Mouse (Mus musculus) brain, adult 2 months (tissue): Measurements from ENCODE around the gene Tmem8.

ENCODE experiments used
- DNase-seq: peaks from one replicate; pipeline ENCODE4 v3.0.0; 2011; ENCODE audit warnings: low read depth, low spot score

Gene Tmem8

DNA sequence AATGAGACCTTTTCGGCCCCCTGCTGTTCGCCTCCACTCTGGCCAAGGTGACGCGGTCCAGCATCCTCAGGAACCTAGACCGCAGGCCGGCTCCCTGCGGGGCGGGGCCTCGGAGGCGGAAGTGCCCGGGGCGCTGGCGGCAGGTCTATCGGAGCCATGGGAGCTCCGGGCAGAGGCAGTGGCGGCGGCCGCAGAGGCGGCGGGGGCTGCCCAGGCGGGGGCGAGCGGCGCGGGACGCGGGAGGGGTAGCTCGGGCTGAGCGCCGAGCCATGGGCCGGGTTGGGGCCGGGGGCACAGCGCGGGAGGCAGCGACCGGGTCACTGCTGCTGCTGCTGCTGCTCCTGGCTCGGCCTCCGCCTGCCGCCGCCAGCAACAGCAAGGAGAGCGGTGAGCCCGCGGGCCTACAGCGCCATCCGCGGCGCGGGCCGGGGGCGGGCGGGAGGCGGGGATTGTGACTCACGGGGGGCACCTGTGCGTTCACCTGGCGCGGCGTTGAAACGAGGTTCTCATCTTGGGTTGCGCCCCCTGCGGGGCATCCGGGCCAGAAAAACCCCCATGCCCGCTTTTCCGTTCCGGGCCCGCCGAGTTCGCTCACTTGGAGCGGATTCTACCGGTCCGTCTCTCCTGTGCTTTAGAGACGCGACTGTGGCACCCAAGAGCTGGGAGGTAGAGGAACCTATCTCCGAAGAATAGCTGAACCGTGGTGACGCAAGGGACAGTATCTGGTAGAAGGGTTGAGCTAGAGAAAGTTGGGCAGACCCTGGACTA, at the start of gene Tmem8:
Tmem8 (plus strand) TSS at position 119 of the 768 bp plus-strand sequence.
- DNase-seq, result peak; percentile 77

DNA sequence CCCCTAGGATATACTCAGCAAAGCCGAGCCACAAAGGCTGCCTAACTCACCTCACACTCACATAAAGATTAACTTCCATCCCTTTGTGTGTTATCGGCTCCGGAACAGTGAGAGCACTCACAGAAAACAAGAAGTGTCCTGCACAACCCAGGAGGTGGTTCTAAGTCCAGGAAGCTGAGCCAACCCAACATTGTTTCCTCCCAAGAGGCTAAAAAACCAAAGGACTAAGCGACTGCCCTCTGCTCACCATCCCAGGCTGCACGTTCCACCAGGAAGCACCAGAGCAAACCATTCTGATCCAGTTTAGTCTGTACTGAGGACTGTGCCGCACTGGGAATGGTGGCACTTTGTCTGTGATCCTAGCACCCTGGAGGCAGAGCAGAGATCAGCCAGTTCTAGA, 48.2 kb upstream of the Tmem8 start:
- DNase-seq, result no peak

DNA sequence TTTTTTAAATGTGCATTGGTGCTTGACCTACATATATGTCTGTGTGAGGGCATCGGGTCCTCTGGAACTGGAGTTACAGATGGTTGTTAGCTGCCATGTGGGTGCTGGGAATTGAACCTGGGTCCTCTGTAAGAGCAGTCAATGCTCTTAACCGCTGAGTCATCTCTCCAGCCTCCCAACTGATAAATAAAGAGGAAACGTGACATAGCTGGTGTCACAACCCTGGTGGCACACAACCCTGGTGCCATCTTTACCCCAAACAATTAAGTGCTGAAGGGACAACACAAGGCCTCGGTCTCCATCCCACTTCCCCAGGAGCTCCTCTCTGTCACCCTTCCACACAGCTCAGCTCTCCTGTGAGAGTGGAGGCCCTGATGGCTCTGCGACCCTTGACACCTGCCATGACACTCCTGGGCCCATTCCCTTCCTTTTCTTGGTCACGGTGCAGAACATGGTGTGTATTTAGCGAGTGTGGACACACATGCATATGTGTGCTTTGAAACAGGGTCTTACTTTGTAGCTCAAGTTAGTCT, 46.5 kb upstream of the Tmem8 start:
- no peak for DNase-seq

DNA sequence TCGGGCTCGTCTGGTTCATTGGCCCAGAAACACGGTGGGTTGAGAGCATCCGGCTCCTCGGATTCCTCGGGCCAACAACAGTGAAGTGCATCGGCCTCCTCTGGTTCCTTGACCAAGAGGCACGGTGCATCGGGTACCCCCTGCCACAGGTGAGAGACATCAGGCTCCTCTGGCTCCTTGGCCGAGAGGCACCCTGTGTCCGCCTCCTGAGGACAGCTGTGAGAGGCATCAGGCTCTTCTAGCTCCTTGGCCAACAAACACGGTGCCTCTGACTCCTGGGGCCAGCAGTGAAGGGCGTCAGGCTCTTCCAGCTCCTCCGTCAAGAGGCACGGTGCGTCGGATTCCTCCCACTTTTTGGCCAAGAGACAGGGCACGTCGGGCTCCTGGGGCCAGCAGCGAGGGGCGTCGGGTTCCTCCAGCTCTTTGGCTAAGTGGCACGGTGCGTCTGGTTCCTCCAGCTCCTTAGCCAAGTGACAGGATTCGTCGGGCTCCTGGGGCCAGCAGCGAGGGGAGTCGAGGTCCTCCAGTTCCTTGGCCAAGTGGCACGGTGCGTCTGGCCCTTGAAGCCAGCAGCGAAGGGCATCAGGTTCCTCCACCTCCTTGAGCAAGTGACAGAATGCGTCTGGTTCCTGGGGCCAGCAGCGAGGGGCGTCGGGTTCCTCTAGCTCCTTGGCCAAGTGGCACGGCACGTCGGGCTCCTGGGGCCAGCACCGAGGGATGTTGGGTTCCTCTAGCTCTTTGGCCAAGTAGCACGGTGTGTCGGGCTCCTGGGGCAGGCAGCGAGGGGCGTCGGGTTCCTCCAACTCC, 44.9 kb upstream of the Tmem8 start:
- DNase-seq, result peak; percentile 50

DNA sequence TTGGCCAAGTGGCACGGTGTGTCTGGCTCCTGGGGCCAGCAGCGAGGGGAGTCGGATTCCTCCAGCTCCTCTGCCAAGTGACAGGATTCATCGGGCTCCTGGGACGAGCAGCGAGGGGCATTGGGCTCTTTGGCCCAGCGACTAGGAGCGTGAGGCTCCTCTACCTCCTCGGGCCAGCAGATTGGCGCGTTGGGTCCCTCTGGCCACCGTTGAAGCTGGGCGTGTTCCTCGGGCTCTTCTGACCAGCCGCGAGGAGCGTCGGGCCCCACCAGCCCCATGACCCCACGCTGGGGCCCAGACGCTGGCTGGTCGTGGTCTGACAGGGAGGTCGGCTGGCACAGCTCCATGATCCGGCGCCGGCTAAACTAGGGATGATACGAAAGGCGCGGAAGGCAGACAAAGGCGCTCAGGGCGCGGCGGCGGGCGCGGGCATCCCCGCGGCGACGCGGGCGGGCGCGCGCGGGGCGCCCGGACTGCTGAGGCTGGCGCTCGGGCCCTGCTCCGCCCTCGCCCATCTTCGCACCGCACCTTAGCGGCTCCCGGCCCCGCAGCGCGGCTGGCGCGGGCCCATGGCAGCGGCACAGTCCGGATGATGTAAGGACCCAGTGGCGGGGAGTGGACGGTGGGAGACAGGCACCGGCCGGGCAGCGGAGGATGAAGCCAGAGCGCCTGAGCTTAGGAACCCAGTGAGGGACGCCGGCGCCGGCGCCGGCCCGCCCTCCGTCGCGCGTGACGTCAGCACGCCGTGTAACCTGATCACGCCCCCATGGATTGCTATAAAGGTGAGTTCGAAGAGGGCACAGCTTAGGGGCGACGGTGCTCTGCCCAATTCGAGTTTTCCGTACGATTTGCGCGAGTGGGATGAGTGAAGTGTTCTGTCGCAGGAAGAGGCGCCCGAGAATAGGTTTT, 44.0 kb upstream of the Tmem8 start, which contains the start of gene Rab11fip3:
Rab11fip3 (minus strand) TSS at position 725 of the 909 bp plus-strand sequence.
- peak; percentile 97 for DNase-seq

DNA sequence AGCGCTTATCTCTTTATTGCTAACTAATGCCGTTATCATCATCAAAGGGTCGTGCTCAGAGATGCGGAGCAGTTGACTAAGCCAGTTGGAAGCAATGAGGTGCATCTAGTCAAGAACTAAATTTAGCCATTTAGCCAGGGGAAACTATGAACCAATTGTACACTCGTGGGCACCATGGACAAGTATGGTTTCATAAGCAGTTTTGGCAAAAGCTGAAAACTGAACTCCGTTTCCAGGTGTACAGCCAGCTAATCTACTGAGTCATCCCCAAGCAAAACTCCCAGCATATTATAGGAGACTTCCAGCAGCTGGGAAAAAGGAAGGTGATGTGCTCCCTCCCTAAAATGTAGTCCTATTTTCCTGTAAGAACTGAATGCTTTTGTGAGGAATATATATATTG, 43.0 kb upstream of the Tmem8 start:
- peak; percentile 65 for DNase-seq

DNA sequence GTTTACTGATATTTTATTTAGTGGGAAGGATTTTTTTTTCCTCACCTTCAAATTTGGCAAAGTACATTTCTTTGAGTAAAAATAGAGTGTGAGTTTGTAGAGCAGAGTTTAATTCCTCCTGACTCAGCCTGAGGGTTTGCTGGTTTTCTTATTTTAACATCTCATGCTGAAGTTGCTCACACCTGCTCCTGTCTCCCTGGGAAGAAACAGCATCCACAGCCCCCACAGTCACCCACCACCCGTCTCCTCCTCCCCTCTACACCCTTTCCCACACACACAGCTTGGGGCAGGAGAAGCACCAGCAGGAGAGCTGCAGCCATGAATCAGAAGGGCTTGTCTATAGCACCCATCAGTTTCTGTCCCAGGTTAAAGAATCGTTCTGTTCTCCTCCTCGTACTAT, 37.9 kb upstream of the Tmem8 start:
- peak; percentile 92 for DNase-seq

DNA sequence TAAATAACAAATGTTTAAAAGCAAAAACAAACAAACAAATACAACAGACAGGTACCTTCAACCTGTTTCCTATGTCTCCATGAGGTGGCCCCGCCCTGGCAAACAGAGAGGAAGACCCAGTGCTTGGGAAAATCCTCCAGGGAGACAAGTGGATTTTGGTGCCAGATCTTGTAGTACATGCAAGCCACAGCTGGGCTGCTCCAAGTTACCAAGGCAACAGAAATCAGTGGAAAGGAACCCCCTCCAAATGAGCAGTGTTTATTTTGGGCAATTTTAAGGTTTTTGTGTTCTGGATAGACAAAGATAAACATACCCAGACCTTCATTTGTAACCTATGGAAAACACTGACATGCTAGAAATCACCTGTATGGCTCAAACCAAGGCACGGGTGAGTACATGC, 34.2 kb upstream of the Tmem8 start:
- DNase-seq, result peak; percentile 83

DNA sequence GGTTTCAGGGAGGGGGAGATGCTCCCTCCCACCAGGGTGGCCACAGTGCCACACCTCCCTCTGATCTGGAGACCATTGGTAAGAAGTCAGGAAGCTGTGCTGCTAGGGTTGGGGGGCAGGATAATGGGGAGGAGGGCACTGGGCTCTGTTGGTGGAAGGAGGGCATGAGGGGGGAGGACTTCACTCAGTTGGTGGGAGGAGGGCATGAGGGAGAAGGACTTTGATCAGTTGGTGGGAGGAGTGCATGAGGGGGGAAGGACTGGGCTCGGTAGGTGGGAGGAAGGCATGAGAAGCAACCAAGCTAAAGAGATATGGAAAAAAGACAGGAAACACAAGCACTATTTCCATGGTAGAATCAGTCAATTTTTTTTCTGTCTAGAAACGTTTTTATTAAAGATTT, 32.2 kb upstream of the Tmem8 start:
- DNase-seq, result no peak

DNA sequence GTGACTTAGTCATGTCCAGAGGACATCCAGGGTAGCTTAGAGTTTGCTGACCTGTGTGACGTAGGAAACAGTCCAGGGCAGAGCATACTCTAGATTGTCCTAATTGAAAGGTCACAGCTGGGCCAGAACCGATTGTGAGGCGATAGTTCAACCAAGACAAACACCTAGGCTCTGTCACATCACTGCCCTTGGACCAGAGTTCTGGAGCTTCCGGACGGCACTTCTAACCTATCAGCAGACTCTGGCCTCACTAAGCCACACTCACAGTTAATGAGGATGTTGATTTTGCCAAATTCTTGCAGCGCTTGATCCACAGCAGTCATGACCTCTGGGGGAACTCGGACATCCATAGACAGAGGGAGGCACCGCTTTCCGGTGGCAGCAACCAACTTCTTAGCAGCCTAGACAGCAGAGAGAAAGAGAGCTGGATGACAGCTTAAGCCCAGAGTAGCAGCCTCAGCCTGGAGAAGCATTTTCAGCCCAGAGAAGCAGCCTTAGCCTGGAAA, 26.0 kb upstream of the Tmem8 start:
- DNase-seq, result no peak

DNA sequence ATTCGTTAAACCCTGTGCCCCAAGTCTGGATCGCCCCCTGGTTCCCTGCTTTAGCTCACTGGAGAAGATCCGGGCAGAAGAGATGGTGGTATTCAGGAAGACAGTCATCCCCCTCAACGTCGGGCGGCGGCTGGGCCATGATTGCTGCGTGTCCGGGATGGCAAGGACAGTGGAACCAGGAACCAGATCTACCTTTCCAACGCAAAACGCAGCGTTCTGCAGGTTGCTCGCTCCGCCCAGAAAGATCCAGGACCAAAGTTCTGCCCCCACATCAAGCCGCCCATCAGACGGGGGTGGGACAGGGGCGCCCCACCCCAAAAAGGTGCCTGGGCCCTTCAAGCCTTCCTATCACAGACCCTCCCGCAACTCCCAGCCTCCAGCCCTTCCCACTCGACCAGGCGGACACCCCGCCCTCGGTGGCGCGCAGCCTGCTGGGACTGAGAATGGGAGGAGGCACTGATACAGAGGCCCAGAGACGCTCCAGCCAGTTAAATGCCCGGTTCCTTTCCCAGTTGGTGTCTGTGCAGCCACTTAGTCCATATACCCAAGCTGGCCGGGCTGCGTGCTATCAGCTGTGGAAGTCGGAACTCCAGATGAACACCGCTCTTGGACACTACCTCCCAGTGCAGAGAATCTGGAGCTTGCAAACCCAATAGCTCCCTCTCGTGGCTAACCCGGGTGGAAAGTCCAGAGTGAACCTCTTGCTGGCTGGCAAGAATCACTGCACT, 23.0 kb upstream of the Tmem8 start, which contains the start of gene Decr2:
Decr2 (minus strand) TSS at position 433 of the 728 bp plus-strand sequence.
- DNase-seq, result peak; percentile 98

DNA sequence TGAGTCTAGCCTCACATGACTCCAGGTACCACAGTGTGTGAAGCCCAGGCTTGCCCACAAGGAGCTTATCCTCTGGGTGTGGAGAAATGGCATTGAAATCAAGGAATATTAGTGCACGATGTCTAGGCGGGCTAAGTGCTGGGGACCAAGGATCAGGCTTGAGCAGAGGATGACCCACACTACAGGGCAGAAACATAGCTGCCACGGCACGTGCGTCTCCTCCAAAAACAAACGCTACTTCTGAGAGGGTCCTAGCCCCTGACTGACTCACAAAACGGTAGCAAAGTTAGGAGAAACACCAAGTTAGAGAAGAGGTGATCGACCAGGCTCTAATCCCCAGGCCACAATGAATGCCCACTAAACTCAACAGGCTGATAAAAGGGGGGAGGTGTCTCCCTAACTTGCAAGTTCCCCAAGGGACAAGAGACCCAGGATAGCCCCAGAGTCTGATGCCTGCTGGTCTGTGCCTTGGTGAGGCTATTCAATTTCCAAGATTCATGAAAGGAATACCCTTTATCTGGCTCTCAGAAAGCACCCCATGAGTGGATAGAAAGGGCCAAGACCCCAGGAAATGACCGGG, 18.5 kb upstream of the Tmem8 start:
- no peak for DNase-seq

DNA sequence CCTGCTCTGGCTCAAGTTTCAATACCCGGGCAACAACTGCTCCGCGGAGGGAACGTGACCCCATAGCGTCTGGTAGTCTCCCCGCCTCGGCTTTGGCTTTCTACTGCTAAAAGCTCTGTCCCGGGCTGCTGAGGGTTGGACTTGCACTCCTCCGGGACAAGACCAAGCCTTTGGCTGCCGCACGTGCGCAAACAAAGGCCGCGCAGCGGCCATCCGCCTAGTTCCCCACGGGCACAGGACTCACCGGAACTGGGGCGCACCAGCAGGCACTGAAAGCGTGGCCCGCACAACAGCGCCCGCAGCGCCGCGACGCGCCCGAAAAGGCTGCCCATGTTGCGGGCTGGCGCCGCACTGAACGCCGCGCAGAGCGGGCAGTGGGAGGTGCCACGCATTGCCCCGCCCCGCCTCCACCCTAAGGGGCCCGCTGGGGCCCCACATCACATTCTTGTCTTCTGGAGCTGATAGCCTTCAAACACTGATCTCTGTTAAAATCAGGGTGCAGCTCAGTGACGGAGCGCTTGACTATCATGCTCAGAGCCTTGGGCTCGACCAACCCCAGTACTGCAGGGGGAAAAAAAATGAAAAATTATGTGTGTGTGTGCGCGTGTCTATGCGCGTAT, 17.9 kb upstream of the Tmem8 start, which contains the start of gene Nme4:
Nme4 (minus strand) TSS at position 482 of the 620 bp plus-strand sequence.
- DNase-seq, result peak; percentile 82

DNA sequence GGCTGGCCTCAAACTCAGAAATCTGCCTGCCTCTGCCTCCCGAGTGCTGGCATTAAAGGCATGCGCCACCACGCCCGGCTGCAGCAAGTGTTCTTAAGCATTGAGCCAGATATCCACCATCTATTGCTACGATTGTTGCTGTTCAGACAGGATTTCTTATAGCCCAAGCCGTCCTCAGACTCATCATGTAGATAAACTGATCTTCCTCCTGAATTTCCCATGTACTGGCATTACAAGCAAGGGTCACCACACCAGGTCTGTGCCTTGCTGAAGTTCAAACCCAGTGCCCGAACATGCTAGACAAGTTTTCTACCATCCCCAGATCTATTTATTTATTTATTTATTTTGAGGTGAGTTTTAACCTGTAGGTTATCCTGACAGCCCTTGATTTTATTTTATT, 14.6 kb upstream of the Tmem8 start:
- no peak for DNase-seq

DNA sequence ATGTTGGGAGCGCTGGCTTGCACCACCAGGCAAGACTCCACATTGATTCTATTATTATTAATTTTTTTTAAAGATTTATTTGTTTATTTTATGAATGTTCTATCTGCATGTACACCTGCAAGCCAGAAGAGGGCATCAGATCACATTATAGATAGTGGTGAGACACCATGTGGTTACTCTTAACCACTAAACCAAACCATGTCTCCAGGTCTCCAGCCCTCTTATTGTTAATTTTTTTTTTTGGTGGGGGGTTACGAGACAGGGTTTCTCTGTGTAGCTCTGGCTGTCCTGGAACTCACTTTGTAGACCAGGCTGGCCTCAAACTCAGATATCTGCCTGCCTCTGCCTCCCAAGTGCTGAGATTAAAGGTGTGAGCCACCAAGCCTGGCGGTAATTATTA, 13.8 kb upstream of the Tmem8 start:
- DNase-seq, result peak; percentile 54

DNA sequence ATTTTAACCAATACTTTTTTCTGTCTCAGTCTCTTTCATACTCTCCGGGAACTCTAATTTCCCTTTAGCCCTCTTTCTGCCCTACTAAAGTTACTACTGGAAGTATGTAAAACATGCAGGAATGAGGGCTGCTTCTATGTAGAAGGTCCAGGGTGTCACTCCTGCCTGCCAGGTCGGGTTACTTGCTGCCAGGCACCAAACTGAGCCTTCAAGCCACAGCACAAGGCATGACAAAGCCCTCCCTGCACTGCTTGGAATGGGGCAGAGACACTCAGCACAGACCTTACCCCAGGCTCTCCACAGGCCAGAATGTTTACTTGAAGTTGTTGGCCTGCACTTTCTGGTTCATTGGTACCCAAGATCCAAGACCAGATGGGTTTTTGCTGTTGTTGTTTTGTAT, 12.9 kb upstream of the Tmem8 start:
- DNase-seq, result no peak

DNA sequence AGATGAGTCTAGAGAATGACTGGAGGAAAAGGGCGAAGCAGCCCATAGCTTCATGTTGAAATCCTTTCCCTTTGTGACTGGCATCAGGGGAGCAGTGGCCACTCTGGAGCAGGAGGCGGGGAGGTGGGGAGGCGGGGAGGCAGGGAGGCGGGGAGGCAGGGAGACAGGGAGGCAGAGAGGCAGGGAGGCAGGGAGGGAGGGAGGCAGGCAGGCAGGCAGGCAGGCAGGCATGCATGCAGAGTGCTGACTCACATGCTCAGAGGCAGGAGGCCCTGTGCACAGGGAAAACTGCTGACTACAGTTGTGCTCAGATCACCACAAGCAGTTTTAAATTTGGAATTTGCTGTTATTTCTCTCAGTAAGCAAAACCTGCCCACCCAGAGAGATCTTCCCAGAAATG, 11.6 kb upstream of the Tmem8 start:
- DNase-seq, result peak; percentile 73

DNA sequence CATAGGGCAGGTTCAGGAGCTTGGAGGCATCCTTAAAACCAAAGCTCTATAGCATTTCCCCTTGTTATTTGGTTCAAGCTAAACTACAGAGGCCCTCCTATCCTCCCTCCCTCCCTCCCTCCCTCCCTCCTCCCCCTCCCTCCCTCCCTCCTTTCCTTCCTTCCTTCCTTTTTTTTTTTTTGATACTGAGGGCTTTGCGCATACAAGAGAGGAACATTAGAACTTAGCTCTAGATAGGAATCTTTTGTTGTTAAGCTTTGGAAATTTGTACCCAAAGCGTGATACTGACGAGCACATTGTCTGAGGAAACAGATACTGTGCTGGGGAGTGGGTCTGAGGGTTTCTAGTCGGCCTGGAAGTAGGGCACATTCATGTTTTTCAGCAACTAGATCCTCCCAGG, 7.5 kb upstream of the Tmem8 start:
- no peak for DNase-seq

DNA sequence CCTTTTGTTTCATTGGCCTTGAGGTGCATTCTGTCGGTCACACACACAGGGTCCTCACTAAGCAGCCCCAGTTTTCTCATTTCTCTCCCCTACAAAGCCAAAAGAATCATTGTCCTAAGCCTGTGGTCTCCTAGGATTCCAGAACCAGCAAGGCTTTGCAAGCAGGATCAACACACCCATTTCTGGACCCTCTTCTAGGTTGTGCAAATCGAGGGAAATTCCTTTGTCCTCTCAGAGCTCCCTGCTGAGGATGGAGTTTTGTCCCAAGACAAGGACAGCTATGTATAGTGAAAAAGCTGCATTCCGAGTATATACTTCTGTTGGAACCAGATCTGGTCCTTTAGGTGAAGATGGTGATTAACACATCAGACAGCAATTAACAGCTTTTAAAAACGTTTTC, 2.9 kb upstream of the Tmem8 start:
- no peak for DNase-seq

DNA sequence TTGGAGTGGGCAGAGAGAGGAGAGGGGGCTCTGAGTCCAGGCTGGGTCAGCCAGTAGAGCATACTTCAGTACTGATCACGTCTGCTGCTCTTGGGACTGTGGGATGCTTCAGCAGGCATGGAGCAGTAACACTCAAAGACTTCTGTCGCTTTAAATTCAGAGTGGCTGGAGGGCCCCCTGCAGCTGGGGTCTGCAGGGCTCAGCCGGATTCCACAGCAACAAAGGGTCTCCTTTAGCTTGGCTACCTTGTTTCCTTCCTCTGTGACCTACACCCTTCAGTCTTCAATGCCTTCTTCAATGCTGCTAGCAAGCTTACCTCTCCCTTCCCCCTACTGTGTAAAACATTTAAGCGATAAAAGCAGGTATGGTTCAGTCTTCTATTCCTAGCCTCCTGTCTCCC, 2.1 kb upstream of the Tmem8 start:
- no peak for DNase-seq
